Mouse (Mus musculus): ENCODE measurements around the gene Clec4n. TPM values are rescaled to one million over a fixed set of nuclear protein-coding genes. Genes with fewer than 3 reads are reported as not detected.
"Not testable (repeated sequence)": the region's sequence is repeated elsewhere in the genome, so short reads cannot be mapped to it uniquely, and the experiment has no call there.

Clec4n gene
- 1.1 and 1.7 TPM in 2 replicates for polyA plus RNA-seq (2015; fragmentation: Nextera tagmentation; extraction: Ambion mirVana)

DNA sequence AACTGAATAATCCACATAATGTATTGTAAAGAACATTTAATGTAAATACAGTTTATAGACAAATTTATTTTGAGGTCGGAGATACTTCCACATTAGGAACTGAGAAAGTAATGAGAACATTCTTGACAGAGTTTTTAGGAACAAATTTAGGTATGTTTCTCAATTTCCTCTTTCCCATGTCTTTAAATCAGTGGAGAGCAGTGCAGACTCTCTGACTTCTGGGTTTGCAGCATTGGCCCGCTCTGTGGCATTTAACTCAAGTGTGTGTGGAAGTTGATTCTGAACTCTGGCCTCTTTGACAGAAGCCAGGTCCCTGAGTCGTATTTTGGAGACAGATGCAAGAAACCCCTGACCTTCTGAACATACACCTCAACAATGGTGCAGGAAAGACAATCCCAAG is at the start of gene Clec4n:
Gene Clec4n (plus strand): TSS at position 200 of the 400 bp plus-strand sequence.
- Histone ChIP-seq H3K4me1 (replicated peaks) (no peaks in the 10 kb centered on the region), H3K27ac (no peak within 1 kb of the TSS), H3K27me3 (no peaks in the 10 kb centered on the region), H3K9ac (replicated peaks) (no peak within 1 kb of the TSS), H3K4me3 (replicated peaks) (no peak within 1 kb of the TSS), H3K36me3 (no peaks in the 10 kb centered on the region), H3K9me3 (no peaks in the 10 kb centered on the region; the same call in 1 of the 2 replicates), H3K4me2 (replicated peaks) (no peak within 1 kb of the TSS)
- 79% methylated on average over 3 of the region's 3 CpGs for WGBS
- no peak for ATAC-seq

DNA sequence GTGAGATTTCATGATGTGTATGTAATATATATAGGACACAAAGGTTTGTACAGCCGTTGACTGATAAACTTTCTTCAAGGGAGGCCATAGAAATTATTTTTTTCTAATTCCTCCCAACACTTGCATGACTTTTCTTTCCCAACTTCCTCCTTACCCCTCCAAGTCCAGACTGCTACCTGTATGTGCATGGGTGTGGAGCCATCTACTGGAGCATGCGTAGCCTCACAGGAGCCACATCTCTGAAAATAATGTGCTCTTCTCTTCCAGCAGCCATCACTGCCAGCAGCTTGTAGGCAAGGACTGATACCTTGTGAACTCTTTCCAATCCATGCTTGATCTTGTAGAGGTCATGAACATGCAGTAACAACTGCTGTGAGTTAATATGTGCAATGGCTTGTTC is 44.8 kb upstream of the Clec4n start:
- H3K9me3 ChIP-seq; H3K4me2 ChIP-seq (replicated peaks); ATAC-seq; H3K9ac ChIP-seq (replicated peaks); H3K36me3 ChIP-seq; H3K27ac ChIP-seq; H3K4me1 ChIP-seq (replicated peaks); H3K4me3 ChIP-seq (replicated peaks); H3K27me3 ChIP-seq: not testable (repeated sequence)
- 78% methylated on average over 2 of the region's 2 CpGs for WGBS

DNA sequence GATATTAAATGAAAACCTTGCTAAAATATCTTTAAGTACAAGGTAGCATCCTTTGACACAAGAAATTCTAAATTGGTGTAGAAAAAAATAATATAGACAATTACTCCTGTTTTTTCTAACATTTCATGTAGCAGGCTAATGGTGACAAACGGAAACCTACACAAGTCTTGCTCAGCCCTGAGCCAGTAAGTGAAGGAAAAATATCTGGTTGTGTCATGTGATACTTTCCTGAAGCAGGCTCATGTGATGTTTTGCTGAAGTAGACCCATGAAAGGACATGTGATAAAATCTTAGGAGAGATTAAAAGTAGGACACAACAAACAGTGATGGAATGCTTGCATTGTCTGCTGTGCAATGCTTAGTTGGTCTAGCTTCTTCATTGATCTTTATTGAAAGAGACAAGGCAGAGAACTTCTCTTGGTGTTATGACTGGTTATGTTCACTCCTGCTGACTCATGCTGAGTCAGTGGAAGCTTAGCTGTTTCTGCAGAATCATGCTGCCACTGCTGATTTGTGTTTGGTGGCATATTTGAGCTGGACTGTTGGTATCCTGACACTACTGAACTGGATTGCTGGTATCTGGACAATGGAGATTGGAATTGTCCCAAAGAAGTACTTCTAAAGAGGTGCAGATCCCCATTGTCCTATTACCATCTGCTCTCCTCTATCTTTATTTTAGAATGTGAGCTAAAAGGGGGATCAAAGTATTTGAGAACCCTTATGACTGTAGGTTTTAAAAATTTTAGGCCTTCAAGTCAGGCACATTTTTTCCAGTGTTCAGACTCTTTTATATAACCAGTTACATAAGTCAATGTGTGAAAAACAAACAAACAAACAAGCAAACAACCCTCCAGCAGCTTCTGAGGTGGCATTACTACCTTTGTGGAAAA is 22.2 kb upstream of the Clec4n start:
- no peaks in the 10 kb centered on the region for H3K9me3 ChIP-seq
- no peak overlapping the region for H3K4me2 ChIP-seq (replicated peaks)
- no peak overlapping the region for H3K9ac ChIP-seq (replicated peaks)
- no peak overlapping the region for H3K27ac ChIP-seq
- no peak overlapping the region for H3K4me3 ChIP-seq (replicated peaks)
- 85% methylated on average over 1 of the region's 1 CpGs for WGBS
- ATAC-seq, result no peak
- H3K27me3 ChIP-seq, result no peaks in the 10 kb centered on the region
- H3K4me1 ChIP-seq (replicated peaks), result no peaks in the 10 kb centered on the region
- H3K36me3 ChIP-seq, result no peaks in the 10 kb centered on the region

DNA sequence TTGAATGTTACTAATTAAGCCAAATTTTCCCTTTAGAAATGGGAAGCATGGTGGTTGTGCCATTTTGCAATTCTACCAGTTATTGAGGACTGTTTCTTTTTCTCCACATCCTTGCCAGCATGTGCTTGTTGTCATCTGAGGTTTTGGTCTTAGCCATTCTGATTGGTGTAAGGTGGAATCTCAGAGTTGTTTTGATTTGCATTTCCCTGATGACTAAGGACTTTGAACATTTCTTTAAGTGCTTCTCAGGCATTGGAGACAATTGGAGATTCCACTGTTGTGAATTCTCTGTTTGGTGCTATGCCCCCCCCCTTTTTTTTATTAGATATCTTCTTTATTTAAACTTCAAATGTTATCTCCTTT is 21.6 kb upstream of the Clec4n start:
- not testable (repeated sequence) for ATAC-seq; H3K4me3 ChIP-seq (replicated peaks); H3K9me3 ChIP-seq; H3K9ac ChIP-seq (replicated peaks); H3K36me3 ChIP-seq; H3K4me2 ChIP-seq (replicated peaks); H3K4me1 ChIP-seq (replicated peaks); H3K27ac ChIP-seq; H3K27me3 ChIP-seq

DNA sequence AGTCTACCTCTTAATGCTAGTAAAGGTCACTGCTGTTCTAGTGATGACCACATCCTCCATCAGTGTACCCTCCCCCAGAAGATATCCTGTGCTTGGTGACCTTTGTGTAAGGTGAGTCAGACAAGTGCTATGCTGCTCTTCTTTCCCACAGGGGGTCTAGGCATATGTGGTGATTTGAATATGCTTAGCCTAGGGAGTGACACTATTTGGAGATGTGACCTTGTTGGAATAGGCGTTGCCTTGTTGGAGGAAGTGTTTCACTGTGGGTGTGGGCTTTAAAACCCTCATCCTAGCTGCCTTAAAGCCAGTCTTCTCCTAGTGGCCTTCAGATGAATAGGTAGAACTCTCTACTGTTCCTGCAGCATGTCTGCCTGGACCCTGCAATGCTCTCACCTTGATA is 17.9 kb upstream of the Clec4n start:
- H3K9me3 ChIP-seq, result no peaks in the 10 kb centered on the region
- no peak overlapping the region for H3K9ac ChIP-seq (replicated peaks)
- H3K27ac ChIP-seq, result no peak overlapping the region
- H3K4me3 ChIP-seq (replicated peaks), result no peak overlapping the region
- no peaks in the 10 kb centered on the region for H3K27me3 ChIP-seq
- no peak overlapping the region for H3K4me2 ChIP-seq (replicated peaks)
- no peaks in the 10 kb centered on the region for H3K36me3 ChIP-seq
- no peaks in the 10 kb centered on the region for H3K4me1 ChIP-seq (replicated peaks)
- 88% methylated on average over 1 of the region's 1 CpGs for WGBS
- ATAC-seq, result no peak

DNA sequence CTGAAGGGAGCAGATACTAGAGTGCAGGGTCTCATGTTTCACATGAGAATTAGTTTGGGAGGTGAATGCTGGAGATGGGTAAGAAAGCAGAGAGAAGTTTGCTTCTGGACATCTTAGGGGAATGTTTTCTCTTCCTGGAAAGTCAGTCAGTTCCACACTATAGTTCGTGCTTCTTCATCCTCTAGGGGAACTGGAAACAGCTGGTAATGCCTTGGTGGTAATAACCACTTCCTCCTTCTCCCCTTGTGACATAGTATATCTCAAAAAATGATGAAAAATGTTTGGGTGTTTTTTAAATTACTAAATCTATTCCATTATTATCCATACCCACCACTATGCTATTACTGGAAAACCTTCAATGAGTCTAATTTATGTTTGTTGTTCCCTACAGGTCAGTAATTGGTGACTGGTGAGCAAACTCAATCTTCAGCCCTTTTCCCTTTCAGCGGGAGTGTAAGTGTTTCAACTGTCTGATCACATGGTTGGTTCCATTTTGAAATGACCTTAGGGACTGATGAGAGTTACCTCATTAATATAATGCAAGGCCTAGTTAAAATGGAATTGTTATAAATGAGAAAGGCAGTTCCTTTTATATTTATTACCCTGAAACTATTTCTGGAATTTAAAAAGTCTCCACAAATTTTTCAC is 2.0 kb upstream of the Clec4n start:
- H3K4me1 ChIP-seq (replicated peaks), result no peaks in the 10 kb centered on the region
- 68% methylated on average over 2 of the region's 2 CpGs for WGBS

DNA sequence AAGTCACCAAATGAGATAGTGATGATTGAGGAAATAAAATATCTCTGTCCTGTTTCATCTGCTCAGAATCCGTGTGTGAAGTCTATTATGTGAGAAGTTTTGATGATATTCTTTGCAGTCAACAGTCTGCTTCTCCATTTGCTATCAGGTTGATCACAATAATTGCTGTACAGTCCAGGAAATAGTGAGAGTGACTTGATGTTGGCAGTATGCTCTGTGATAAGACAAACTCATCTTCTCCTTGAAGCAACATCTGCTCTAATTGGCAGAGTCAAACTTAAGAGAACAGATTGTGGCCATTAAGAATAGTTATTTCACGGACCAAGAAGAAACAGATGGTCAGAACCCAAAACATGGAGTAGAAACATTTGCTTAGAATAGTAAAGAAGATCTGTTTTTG is 1.5 kb downstream of the Clec4n start:
- H3K27ac ChIP-seq, result no peak overlapping the region
- no peaks in the 10 kb centered on the region; the same call in 1 of the 2 replicates for H3K9me3 ChIP-seq
- H3K27me3 ChIP-seq, result no peaks in the 10 kb centered on the region
- ATAC-seq, result no peak
- H3K4me2 ChIP-seq (replicated peaks), result no peak overlapping the region
- no peak overlapping the region for H3K4me3 ChIP-seq (replicated peaks)
- 70% methylated on average over 2 of the region's 2 CpGs for WGBS
- no peak overlapping the region for H3K9ac ChIP-seq (replicated peaks)
- no peaks in the 10 kb centered on the region for H3K36me3 ChIP-seq
- H3K4me1 ChIP-seq (replicated peaks), result no peaks in the 10 kb centered on the region

More for the DNA sequence above, 2.0 kb upstream of the Clec4n start:
- Histone ChIP-seq H3K27ac (no peak overlapping the region), H3K9me3 (no peaks in the 10 kb centered on the region), H3K36me3 (no peaks in the 10 kb centered on the region), H3K27me3 (no peaks in the 10 kb centered on the region), H3K4me2 (replicated peaks) (no peak overlapping the region), H3K4me3 (replicated peaks) (no peak overlapping the region), H3K9ac (replicated peaks) (no peak overlapping the region)
- no peak for ATAC-seq

DNA sequence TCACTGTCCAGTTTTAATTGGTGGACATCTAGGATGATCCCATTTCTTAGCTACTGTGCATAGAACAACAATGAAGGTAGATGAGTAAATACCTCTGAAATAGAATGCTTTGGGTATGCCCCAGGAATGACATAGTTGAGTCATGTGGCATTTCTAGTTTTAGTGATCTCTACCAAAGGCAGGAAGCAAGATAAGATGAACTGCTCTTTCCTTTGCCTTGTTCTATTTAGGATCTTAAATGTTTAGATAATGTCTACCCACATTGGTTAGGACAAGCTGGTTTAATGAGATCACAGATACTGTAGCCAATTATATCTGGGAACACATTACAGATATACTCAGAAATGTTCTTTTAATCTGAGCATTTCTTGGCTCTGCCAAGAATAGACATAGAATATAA is 7.9 kb downstream of the Clec4n start:
- no peak overlapping the region for H3K9ac ChIP-seq (replicated peaks)
- no peaks in the 10 kb centered on the region for H3K27me3 ChIP-seq
- no peaks in the 10 kb centered on the region; the same call in 1 of the 2 replicates for H3K9me3 ChIP-seq
- H3K27ac ChIP-seq, result no peak overlapping the region
- no peak for ATAC-seq
- H3K4me3 ChIP-seq (replicated peaks), result no peak overlapping the region
- no peaks in the 10 kb centered on the region for H3K4me1 ChIP-seq (replicated peaks)
- H3K4me2 ChIP-seq (replicated peaks), result no peak overlapping the region
- H3K36me3 ChIP-seq, result no peaks in the 10 kb centered on the region

DNA sequence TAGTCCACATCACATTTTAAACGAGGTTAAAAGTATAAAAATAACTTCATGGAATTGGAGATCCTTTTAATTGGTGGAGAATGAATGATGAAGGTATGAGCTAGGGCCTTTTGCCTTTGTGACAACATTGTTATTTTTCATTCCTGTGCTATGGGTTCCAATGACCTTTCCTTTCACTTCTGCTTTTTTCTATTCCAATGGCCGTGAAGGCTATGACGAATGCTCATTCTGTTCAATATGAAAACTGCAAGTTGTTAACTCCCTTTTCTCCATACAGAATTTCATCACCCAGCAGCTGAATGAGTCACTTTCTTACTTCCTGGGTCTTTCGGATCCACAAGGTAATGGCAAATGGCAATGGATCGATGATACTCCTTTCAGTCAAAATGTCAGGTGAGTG is 14.6 kb downstream of the Clec4n start:
- 90% methylated on average over 5 of the region's 5 CpGs for WGBS
- H3K9me3 ChIP-seq, result no peaks in the 10 kb centered on the region
- H3K27ac ChIP-seq, result no peak overlapping the region
- H3K36me3 ChIP-seq, result no peaks in the 10 kb centered on the region
- H3K4me2 ChIP-seq (replicated peaks), result no peak overlapping the region
- no peaks in the 10 kb centered on the region for H3K4me1 ChIP-seq (replicated peaks)
- no peak for ATAC-seq
- H3K9ac ChIP-seq (replicated peaks), result no peak overlapping the region
- H3K27me3 ChIP-seq, result no peaks in the 10 kb centered on the region
- no peak overlapping the region for H3K4me3 ChIP-seq (replicated peaks)

DNA sequence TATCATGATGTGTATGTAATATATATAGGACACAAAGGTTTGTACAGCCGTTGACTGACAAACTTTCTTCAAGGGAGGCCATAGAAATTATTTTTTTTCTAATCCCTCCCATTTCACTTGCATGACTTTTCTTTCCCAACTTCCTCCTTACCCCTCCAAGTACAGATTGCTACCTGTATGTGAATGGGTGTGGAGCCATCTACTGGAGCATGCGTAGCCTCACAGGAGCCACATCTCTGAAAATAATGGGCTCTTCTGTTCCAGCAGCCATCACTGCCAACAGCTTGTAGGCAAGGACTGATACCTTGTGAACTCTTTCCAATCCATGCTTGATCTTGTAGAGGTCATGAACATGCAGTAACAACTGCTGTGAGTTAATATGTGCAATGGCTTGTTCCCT is 19.2 kb downstream of the Clec4n start:
- not testable (repeated sequence) for H3K27ac ChIP-seq; H3K9me3 ChIP-seq; H3K4me3 ChIP-seq (replicated peaks); H3K27me3 ChIP-seq; H3K4me1 ChIP-seq (replicated peaks); H3K9ac ChIP-seq (replicated peaks); H3K4me2 ChIP-seq (replicated peaks); ATAC-seq; H3K36me3 ChIP-seq
- 85% methylated on average over 2 of the region's 2 CpGs for WGBS

DNA sequence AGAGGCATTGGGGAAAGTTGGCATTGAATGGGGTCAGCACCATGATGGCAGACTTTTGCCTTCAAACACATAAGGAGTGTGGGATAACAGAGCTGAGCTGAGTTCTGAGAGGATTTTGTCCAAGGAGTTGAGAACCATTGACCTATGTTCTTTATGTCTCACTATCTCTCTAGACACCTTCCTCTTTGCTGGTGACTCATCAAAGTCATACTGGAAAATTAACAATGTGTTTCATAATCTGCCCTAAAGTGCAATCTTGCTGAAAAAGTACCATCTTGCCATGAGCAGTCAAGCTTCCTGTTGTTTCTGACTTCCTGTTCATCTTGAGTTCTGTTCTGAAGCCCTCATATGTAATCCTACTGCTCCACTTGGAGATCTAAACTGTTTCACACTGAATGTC is 23.1 kb downstream of the Clec4n start:
- no peaks in the 10 kb centered on the region for H3K36me3 ChIP-seq
- H3K9me3 ChIP-seq, result peaks cover 3% of the 10 kb centered on the region; the same call in 1 of the 2 replicates
- no peak overlapping the region for H3K4me2 ChIP-seq (replicated peaks)
- H3K27ac ChIP-seq, result no peak overlapping the region
- no peak overlapping the region for H3K4me3 ChIP-seq (replicated peaks)
- no peak overlapping the region for H3K9ac ChIP-seq (replicated peaks)
- no peak for ATAC-seq
- H3K4me1 ChIP-seq (replicated peaks), result no peaks in the 10 kb centered on the region
- H3K27me3 ChIP-seq, result no peaks in the 10 kb centered on the region

DNA sequence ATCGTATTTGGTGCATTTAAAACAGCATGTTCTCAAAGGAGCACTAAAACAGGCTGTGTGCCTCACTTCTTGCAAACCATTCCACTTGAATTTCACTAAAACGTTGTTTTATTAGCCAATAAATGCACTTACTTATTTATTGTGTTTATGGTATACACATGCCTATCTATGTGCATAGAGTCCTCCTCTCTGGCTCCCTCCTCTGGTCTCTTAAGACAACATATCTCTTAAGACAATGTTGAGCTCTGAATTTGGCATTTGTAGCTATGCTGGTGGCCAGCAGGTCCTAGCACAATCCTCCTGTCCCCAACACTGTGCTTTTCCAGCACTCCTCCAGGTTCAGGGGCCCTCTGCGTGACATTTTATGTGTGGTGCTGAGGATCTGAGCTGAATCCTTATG is 29.3 kb downstream of the Clec4n start:
- Histone ChIP-seq H3K9ac (replicated peaks) (no peak overlapping the region), H3K27me3 (no peaks in the 10 kb centered on the region), H3K9me3 (peaks cover 3% of the 10 kb centered on the region; the same call in 1 of the 2 replicates), H3K27ac (no peak overlapping the region), H3K4me1 (replicated peaks) (no peaks in the 10 kb centered on the region), H3K36me3 (no peaks in the 10 kb centered on the region), H3K4me2 (replicated peaks) (no peak overlapping the region), H3K4me3 (replicated peaks) (no peak overlapping the region)
- 77% methylated on average over 3 of the region's 3 CpGs for WGBS
- ATAC-seq, result no peak
